Mouse (Mus musculus) midbrain, embryonic 13.5 days (tissue): ENCODE measurements around the gene Olfr1360. TPM values are rescaled to one million over a fixed set of nuclear protein-coding genes. Genes with fewer than 3 reads are reported as not detected.

Experiments used
- microRNA-seq: library from miRNA; unstranded; fragments of <30 nt; microRNA quantifications from one replicate; pipeline ENCODE4, GENCODE M21; 2016
- polyA plus RNA-seq: library from polyadenylated mRNA; unstranded; fragments of >200 nt; fragmentation: Nextera tagmentation; extraction: Ambion mirVana; gene quantifications from 2 replicates; pipeline ENCODE4 v1.2.1, GENCODE M21; 2015

The Olfr1360 gene
- polyA plus RNA-seq, 1 experiment from 2014 or later = not detected

Small RNA genes within 50 kb of the gene (microRNA-seq; reads per million reads assigned to microRNA genes)
- gene Gm44357 (not detected), gene Gm44367 (not detected)

Other genes starting within 250 kb of the Olfr1360 start
- gene Pgbd1, start 236.3 kb downstream of the Olfr1360 start, polyA plus RNA-seq = 4.5 and 5.8 TPM in 2 replicates
- 25.8 and 25.9 TPM in 2 replicates for gene Zscan26, start 223.7 kb downstream of the Olfr1360 start, polyA plus RNA-seq
- gene Nkapl, start 208.9 kb downstream of the Olfr1360 start, polyA plus RNA-seq = 3.8 and 4.1 TPM in 2 replicates
- gene Zkscan4, start 198.5 kb downstream of the Olfr1360 start, polyA plus RNA-seq = 9.4 and 9.5 TPM in 2 replicates
- gene Gm10065, start 198.0 kb downstream of the Olfr1360 start, polyA plus RNA-seq = 3.7 TPM in 1 of 2 replicates, not detected in the other
- 0.46 and 0.57 TPM in 2 replicates for gene AK157302, start 182.2 kb downstream of the Olfr1360 start, polyA plus RNA-seq
- gene Gm11273, start 176.0 kb downstream of the Olfr1360 start, polyA plus RNA-seq = 5.9 and 7.4 TPM in 2 replicates
- gene Zkscan8, start 146.3 kb downstream of the Olfr1360 start, polyA plus RNA-seq = 6.7 and 7.1 TPM in 2 replicates
- 0.17 and 0.23 TPM in 2 replicates for gene Olfr1366, start 134.6 kb downstream of the Olfr1360 start, polyA plus RNA-seq
- gene Olfr1535, start 117.5 kb downstream of the Olfr1360 start, polyA plus RNA-seq = 0.05 TPM in 1 of 2 replicates, not detected in the other
- not detected in 2 replicates for gene Olfr1364, start 95.6 kb downstream of the Olfr1360 start, polyA plus RNA-seq
- not detected in 2 replicates for gene Olfr1362, start 63.4 kb downstream of the Olfr1360 start, polyA plus RNA-seq
- gene Olfr11, start 34.9 kb downstream of the Olfr1360 start, polyA plus RNA-seq = 0.05 TPM in 1 of 2 replicates, not detected in the other
- not detected in 2 replicates for gene Olfr1361, start 14.0 kb downstream of the Olfr1360 start, polyA plus RNA-seq
- gene Olfr1359, start 20.7 kb upstream of the Olfr1360 start, polyA plus RNA-seq = not detected in 2 replicates
- gene Hist1h2bl, start 38.7 kb upstream of the Olfr1360 start, polyA plus RNA-seq = 1.8 TPM in 1 of 2 replicates, not detected in the other
- gene Hist1h2ai, start 39.0 kb upstream of the Olfr1360 start, polyA plus RNA-seq = 12.9 and 37.4 TPM in 2 replicates
- 10.8 and 11.5 TPM in 2 replicates for gene Hist1h3h, start 40.3 kb upstream of the Olfr1360 start, polyA plus RNA-seq
- 3.7 and 4.2 TPM in 2 replicates for gene Hist1h2bm, start 44.6 kb upstream of the Olfr1360 start, polyA plus RNA-seq
- 0.82 and 1.0 TPM in 2 replicates for gene Hist1h4j, start 57.7 kb upstream of the Olfr1360 start, polyA plus RNA-seq
- 1.1 and 3.0 TPM in 2 replicates for gene Hist1h4k, start 73.1 kb upstream of the Olfr1360 start, polyA plus RNA-seq
- 22.2 and 26.2 TPM in 2 replicates for gene Hist1h2ak, start 76.4 kb upstream of the Olfr1360 start, polyA plus RNA-seq
- gene Hist1h2bn, start 76.7 kb upstream of the Olfr1360 start, polyA plus RNA-seq = 2.5 and 6.7 TPM in 2 replicates
- gene Hist1h1b, start 103.2 kb upstream of the Olfr1360 start, polyA plus RNA-seq = 11.8 and 15.6 TPM in 2 replicates
- gene Hist1h3i, start 106.0 kb upstream of the Olfr1360 start, polyA plus RNA-seq = 79.2 and 91.2 TPM in 2 replicates
- gene Hist1h2an, start 109.8 kb upstream of the Olfr1360 start, polyA plus RNA-seq = 8.5 TPM in 1 of 2 replicates, not detected in the other
- gene Hist1h2bp, start 110.1 kb upstream of the Olfr1360 start, polyA plus RNA-seq = 0.66 and 1.7 TPM in 2 replicates
- 11.1 and 13.1 TPM in 2 replicates for gene Hist1h2bq, start 132.8 kb upstream of the Olfr1360 start, polyA plus RNA-seq
- not detected in 2 replicates for gene Hist1h2ao, start 133.1 kb upstream of the Olfr1360 start, polyA plus RNA-seq
- not detected in 2 replicates for gene Hist1h4m, start 134.3 kb upstream of the Olfr1360 start, polyA plus RNA-seq
- gene Hist1h4n, start 154.8 kb upstream of the Olfr1360 start, polyA plus RNA-seq = 11.0 and 11.2 TPM in 2 replicates
- gene Hist1h2ap, start 156.1 kb upstream of the Olfr1360 start, polyA plus RNA-seq = 1,729 and 1,932 TPM in 2 replicates
- gene Hist1h2br, start 156.3 kb upstream of the Olfr1360 start, polyA plus RNA-seq = 11.3 and 12.2 TPM in 2 replicates